In the genomic region with DNA sequence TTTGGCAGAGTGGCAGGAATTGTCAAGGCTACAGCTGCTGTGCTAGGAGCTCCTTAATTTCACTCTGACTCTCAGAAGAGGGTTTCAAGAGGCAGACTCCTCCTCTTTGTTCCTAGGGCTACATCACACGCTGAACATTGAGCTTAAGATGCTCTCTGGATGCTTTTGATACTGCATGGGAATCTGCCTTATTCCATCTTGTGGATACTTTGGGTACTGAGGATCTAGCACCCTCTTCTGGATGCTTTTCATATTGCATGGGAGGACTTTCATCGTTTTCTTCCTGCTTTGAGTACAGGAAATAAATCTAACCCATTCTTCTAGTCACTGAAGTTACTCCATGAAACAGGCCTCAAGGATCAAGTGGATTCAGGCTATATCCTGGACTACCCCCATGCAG, we compare ENCODE assay signal across 9 mouse cellular contexts.
A peak's percentile ranks its signal among the peaks of the same experiment; 100 is the strongest.
DNase-seq lines count a peak whose midpoint lies in the region; ATAC-seq lines count a peak whose summit lies in the region.
"Had no signal": no experiment of that assay in that cellular context is flagged by ENCODE, and none has a peak within 500 bp of the region (broad histone marks: within the 10 kb centered on the region; RNA-seq: fewer than 3 reads in every experiment).

No protein-coding gene starts in this region.

- WGBS in forebrain, embryonic 15.5 days, result 3% methylated on average over 2 of the region's 2 CpGs
- 2% methylated on average over 2 of the region's 2 CpGs for WGBS in large intestine, adult 2 months
- 6% methylated on average over 2 of the region's 2 CpGs for WGBS in neural tube, embryonic 11.5 days
- 17% methylated on average over 2 of the region's 2 CpGs for WGBS in heart, embryonic 10.5 days

- no peak overlapping the region for H3K27ac ChIP-seq in forebrain, embryonic 15.5 days (replicated peaks)
- no peak overlapping the region for H3K27ac ChIP-seq in neural tube, embryonic 11.5 days (ENCODE audit: low read depth, low read length)
- no peak overlapping the region for H3K27ac ChIP-seq in heart, embryonic 10.5 days

- no peaks in the 10 kb centered on the region for H3K36me3 ChIP-seq in forebrain, embryonic 15.5 days
- no peaks in the 10 kb centered on the region for H3K36me3 ChIP-seq in neural tube, embryonic 11.5 days (ENCODE audit: control insufficient read depth, insufficient read depth, low read length)
- no peaks in the 10 kb centered on the region for H3K36me3 ChIP-seq in heart, embryonic 10.5 days

- H3K9me3 ChIP-seq in forebrain, embryonic 15.5 days, result no peaks in the 10 kb centered on the region
- no peaks in the 10 kb centered on the region for H3K9me3 ChIP-seq in neural tube, embryonic 11.5 days (ENCODE audit: control insufficient read depth, low read length)
- H3K9me3 ChIP-seq in heart, embryonic 10.5 days, result no peaks in the 10 kb centered on the region
- H3K9me3 ChIP-seq: megakaryocyte, embryonic 14.5 days had no signal

- no peak overlapping the region for H3K4me2 ChIP-seq in forebrain, embryonic 15.5 days (replicated peaks)
- no peak overlapping the region for H3K4me2 ChIP-seq in neural tube, embryonic 11.5 days (ENCODE audit: low read depth)

- DNase-seq in kidney, adult 9 months, result peak; percentile 39
- no peak for DNase-seq in kidney, adult 18-20 months
- DNase-seq in brain, adult 2 months (ENCODE audit: low read depth, low spot score), result peak; percentile 81
- peak; percentile 11 for DNase-seq in large intestine, adult 2 months (ENCODE audit: low read depth, low spot score)
- DNase-seq in neural tube, embryonic 11.5 days (ENCODE audit: low spot score), result peak; percentile 35
- DNase-seq in heart, embryonic 10.5 days (ENCODE audit: low spot score), result no peak

- peak; percentile 80 for ATAC-seq in forebrain, embryonic 15.5 days (replicated peaks)
- no peak for ATAC-seq in neural tube, embryonic 11.5 days (ENCODE audit: insufficient read depth, low FRiP score, low TSS enrichment)
- ATAC-seq in CD4-positive, CD25-positive, alpha-beta regulatory T cell, adult 4 months, result no peak

- no peaks in the 10 kb centered on the region for H3K27me3 ChIP-seq in forebrain, embryonic 15.5 days
- no peaks in the 10 kb centered on the region for H3K27me3 ChIP-seq in neural tube, embryonic 11.5 days (ENCODE audit: control insufficient read depth, insufficient read depth, low read length)
- no peaks in the 10 kb centered on the region for H3K27me3 ChIP-seq in heart, embryonic 10.5 days (ENCODE audit: insufficient read depth, poor library complexity, severe bottlenecking)
- H3K27me3 ChIP-seq: megakaryocyte, embryonic 14.5 days had no signal

- no peak overlapping the region for H3K9ac ChIP-seq in forebrain, embryonic 15.5 days (replicated peaks)
- no peak overlapping the region for H3K9ac ChIP-seq in neural tube, embryonic 11.5 days (ENCODE audit: low read length)

- no peak overlapping the region for H3K4me3 ChIP-seq in forebrain, embryonic 15.5 days
- no peak overlapping the region for H3K4me3 ChIP-seq in neural tube, embryonic 11.5 days (ENCODE audit: low read depth, low read length)
- no peak overlapping the region for H3K4me3 ChIP-seq in heart, embryonic 10.5 days
- H3K4me3 ChIP-seq: megakaryocyte, embryonic 14.5 days had no signal

- H3K4me1 ChIP-seq in forebrain, embryonic 15.5 days, result no peaks in the 10 kb centered on the region
- no peaks in the 10 kb centered on the region for H3K4me1 ChIP-seq in neural tube, embryonic 11.5 days (ENCODE audit: control insufficient read depth, insufficient read depth, low read length)
- H3K4me1 ChIP-seq in heart, embryonic 10.5 days, result no peaks in the 10 kb centered on the region
- H3K4me1 ChIP-seq: megakaryocyte, embryonic 14.5 days had no signal

Comparison
In these comparisons a context has a peak if more than half of its experiments do, and no peak if none do; other contexts are left out.
1. DNase-seq: peak in kidney, adult 9 months (single experiment), brain, adult 2 months (single experiment), large intestine, adult 2 months (single experiment) and neural tube, embryonic 11.5 days (single experiment); none in kidney, adult 18-20 months (single experiment) and heart, embryonic 10.5 days (single experiment).